Mouse (Mus musculus) thymus, postnatal 4 days (tissue): ENCODE measurements around the gene Tmbim4.

Experiments
- DNase-seq: peaks from one replicate; pipeline ENCODE4 v3.0.0; 2021

Gene Tmbim4

GRCm38 (mm10) chr10:120246994-120247750, 45.8 kb downstream of the Tmbim4 start:
- peak; percentile 60 for DNase-seq

GRCm38 (mm10) chr10:120250911-120251683, 49.7 kb downstream of the Tmbim4 start:
- DNase-seq: no peak

GRCm38 (mm10) chr10:120251791-120252190, 50.4 kb downstream of the Tmbim4 start:
- DNase-seq: no peak

GRCm38 (mm10) chr10:120252800-120253199, 51.4 kb downstream of the Tmbim4 start:
- no peak for DNase-seq

GRCm38 (mm10) chr10:120257231-120257630, 55.8 kb downstream of the Tmbim4 start:
- peak; percentile 64 for DNase-seq

DNA sequence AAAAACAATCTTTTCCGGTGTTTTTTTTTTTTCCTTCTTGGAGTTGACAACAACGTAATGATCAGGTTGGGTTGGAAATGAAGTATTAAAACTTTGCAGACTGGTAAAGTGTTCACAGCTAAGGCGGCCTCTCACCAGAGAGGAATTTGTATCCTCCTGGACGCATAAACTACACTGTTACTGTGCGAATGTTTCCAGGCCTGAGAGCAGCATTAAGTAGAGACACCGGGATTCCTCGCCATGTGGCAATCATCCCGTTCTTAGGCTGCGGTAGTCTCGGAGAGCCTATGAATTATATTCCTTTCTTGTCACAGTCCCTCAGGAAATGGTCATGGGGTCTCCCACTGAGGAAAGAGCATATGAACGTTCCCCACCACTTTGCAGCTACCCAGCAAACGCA, 66.4 kb downstream of the Tmbim4 start:
- no peak for DNase-seq

GRCm38 (mm10) chr10:120269946-120270345, 68.6 kb downstream of the Tmbim4 start:
- peak; percentile 35 for DNase-seq

GRCm38 (mm10) chr10:120270777-120271176, 69.4 kb downstream of the Tmbim4 start:
- DNase-seq: peak; percentile 74

GRCm38 (mm10) chr10:120271318-120271717, 69.9 kb downstream of the Tmbim4 start:
- DNase-seq: no peak

- no peak for DNase-seq
These were observed 70.5 kb downstream of the Tmbim4 start for GRCm38 (mm10) chr10:120271879-120272269.

DNA sequence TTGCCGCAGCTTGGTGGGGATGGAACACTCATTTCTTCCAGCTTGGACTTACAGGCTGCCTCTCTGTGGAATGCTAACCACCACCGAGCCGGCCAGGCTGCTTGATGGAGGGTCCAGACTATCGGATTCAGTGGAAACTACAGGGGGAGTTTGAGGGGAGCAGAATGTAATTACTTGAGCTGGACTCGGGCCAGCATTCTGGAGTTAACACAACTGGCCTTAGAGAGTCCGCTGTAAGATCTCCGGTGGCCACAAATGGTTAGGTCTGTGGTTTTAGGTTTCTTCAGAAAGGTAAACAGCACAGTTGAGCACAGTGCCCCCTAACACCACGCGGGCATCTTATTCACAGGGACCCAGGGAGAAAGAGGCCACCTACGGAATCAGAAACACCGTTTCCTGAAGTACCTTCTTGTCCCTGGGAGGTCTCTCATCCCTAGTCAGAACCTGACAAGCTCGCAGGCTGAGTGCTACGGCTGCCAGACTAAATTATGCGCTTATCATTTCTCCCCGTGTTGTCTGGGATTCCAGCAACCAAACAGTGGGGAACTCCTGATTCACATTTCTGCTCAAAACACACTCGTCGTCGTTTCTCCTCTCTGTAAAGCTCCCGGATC, 71.0 kb downstream of the Tmbim4 start:
- no peak for DNase-seq

- DNase-seq: no peak
These were observed 71.9 kb downstream of the Tmbim4 start for GRCm38 (mm10) chr10:120273335-120273734.
